Mouse (Mus musculus) mouse embryonic stem cell (cell line): ENCODE measurements around the gene Wdr91.

Experiments used
- in situ Hi-C, 2 experiments: fragments of 300-500 bp; cut with MboI; formaldehyde crosslinking; loops; 1 replicate in 1 of 2; 3 replicates in 1 of 2; pipeline ENCODE4 v1.14.3; 2019 to 2020; ENCODE audit warnings: low sequenced_read_pairs in 2 of 2, low pct_unique_long_range_greater_than_20kb in 1 of 2, mixed read lengths in 1 of 2; ENCODE audit not compliant: unreplicated experiment in 1 of 2

The Wdr91 gene

DNA sequence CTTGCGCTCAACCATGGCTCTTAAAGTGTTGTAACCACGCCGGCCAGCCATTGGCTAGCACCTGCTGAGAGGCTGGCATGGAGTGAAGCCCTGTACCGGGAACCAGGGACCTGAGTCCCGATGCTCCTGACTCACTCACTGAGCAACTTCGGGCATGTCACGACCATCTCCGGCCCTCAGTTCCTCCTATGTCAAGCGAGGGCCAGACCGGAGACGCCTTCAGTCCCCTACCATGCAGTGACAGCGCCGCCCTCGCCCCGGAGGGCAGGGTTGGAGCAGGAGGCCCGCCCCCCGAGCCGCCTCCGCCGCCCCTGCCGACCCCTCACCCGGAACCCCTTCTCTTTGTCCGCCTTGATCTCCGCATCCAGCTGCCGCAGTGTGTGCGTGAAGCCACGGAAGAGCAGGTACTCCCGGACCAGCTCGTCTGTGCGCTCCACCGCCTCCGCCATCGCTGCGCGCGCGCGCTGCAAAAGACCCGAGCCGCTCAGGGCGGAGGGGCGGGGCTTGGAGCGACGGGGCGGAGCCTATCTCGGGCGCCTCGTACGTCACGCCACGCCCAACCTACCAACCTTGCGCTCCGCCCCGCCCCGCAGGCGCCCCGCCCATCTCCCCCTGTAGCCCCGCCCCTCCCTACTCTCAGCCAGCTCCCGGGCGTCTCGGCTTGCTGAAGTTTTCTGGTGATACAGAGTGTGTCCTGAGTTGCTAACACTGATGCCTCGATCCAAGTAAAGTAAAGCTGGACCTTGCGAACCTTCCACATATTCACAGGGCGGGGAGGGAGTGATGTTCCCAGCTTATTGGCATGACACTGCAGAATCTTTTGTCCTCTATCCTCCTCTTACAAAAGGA is at the start of gene Wdr91:
Gene Wdr91 (minus strand): TSS at position 506 of the 849 bp plus-strand sequence.
- in situ Hi-C loops: loop anchor here in 1 of 2 experiments (25.0 kb wide), 1 partner anchor 398 kb away; no protein-coding TSS in a partner anchor

DNA sequence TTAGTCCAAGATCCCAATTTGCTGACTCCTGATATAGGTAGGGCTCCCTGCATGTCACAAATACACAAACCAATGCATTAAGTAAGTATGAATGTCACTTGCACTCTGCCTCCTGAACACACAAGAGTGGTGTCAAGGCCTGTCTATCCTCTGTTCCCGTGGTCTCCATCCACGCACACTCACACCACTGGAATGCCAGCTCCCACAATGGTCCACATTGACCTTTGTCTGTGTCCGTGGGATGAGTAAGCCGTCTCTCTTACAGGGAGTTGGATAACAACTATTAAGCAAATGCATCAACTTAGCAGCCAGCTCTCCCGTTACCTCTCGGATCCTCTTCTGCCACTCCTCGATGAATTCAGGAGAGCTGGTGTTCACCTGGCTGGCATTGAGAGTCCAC is 48.5 kb upstream of the Wdr91 start:
- in situ Hi-C loops: no loop called here

DNA sequence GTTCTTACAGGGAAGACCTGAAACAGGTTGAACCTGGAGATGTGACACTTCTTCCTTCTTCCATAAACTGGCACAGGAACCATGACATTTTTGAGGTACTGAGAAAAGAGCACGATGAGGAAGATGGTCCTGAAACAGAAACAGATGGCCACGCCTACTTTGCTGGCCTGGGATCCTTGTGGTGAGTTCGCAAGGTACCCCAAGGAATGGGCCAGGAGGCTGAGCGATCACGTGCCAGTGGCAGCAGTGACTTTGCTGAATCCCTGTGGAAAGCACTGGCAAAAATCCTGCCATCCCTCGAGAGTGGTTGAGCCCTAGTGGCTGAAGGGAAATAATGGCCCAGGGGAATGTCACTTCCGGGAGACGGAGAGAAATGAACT is 45.2 kb upstream of the Wdr91 start:
- in situ Hi-C loops: no loop called here

DNA sequence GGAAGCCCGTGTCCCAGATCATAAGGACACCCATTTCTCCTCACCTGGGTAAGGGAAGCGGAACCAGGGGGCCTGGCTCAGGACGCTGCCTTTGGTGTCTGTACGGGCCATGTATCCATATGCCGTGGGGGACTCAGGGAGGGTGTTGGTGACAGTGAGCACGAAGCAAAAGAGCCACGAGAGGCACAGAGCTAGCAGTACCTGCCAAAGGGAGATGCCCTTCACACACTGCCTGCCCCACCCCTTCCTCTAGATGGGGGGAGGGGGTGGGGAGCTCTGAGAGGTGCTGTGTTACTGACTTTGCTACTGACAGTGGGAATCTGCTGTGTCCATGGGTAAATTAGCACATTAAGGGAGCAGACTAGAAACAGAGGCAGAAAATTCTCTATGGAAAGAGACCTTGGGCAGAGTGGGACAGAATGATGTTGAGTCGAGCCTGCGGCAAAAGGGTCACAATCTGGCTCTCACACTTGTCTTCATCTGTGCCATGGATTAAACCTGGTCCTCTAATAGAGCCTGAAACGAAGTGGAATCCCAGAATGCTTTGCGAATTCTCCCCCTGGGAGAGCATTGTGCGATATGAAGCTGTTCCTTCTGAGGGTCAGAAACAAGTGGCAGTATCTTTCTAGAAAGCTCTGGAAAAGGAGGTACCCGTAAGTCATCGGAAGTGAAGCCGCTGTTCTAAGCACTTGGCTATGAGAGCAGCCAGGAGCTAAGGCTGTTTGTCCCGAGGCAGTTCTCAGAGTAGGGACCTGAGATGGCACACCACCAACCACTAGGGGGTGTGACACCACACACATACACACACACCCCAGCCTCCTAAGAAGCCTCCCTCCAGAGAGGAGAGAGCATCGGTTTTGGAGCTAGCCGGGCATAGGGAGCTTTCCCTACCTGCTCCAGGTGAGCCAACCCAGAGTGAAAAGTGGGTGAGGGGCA is 44.5 kb upstream of the Wdr91 start:
- in situ Hi-C loops: no loop called here

DNA sequence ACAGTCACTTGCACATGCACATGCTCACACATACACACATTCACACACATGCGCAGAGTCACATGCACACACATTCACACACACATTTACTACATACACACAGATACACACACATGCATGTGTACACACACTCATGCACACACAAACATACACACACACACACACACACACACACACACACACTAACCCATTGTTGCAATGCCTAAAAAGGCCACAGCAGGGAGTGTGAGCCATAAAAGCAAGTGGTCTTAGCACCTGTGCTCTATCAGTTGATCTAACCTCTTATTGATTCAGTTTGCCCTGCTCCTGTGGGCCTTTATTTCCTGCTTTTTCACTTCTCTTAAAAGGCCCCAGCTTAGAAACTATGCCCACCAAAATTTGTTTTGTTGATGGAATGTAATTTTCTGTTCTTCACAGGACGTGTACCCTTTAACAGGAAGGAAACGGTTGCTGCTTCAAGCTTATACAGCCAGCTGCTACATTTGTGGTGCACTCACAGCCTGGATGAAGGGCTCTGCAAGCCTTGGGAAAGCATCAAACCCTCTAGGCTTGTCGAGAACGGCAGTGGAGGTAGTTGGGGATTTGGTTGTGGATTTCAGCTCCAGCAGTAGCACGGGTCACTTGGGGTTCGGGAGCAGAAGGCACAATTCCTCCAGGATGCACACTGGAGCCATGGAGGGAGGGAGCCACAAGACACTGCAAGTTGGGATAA is 41.4 kb upstream of the Wdr91 start:
- in situ Hi-C loops: no loop called here

DNA sequence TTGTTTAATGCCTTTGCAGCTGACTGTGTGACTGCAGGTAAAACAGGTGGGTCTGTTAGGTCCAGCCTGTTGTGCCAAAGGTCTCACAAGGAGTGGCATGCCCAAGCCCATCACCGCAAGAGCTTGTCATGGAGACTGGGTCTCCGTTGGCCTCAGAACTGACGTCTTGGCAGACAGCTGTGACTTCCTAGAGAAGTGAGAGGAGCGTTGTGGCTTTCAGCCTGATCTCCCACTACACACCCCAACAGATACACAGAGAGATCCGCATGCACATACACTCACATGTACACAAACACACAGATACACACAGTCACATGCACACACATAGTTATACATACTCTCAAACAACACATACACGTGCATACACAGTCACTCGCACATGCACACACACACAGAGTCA is 40.8 kb upstream of the Wdr91 start:
- in situ Hi-C loops: no loop called here

DNA sequence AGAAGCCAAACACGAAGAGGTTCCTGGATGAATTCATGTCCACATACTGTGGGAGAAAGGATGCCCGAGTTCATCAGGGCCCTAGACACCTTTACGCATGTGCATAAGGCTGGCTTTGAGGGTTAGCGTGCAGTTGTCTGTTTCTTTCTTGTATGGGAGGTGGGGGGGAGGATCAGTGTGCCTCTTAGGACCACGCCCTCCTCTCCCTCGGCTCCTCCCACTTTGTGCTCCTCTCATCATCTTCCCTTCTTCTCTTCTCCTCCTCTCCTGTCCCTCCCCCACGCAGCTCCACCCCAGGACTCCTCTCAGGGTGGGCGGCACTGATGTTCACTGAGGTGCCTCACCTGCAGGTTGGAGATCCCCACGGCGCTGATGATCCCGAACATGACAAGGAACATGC is 37.8 kb upstream of the Wdr91 start:
- in situ Hi-C loops: no loop called here

DNA sequence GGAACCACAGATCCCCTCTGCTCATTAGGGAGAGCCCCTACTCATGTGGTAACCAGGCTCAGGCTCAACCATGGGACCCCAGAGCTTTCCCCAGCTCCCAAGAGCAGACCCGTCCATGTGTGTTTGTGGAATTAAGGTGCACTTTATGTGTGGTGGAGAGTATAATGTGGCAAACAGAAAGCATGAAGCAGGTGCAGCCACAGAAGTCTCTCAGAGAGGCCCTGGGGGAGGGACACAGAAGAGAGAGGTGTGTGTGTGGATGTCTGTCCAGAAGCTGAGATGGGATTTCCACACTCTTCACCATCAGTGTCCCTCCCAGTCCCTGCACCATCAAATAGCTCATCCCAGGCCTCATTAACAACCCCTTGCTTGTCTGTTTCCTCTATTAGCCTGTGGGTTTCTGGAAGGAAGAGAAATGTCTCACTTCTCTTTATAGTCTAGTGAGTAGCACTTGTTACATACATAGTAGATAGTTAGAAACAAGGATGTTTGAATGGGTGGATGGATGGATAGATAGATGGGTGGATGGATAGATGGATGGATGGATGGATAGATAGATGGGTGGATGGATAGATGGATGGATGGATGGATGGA is 35.9 kb upstream of the Wdr91 start:
- in situ Hi-C loops: no loop called here

DNA sequence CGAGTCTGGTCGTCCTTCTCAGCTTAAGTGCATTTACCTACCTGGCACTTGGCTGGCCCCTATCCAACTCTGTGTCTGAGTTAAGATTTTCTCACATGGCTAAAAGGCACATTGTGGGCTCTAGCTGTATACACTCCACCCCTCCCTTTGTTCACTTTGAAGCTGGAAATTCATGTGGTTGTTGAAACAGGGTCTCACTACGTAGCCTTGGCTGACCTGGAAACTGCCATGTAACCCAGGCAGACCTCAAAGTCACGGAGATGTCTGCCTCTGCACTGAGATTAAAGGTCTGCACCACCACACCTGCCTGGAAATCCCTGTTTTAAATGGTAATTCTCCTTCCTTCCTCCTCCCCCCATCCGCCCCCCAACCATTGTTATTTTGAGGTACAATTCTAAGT is 32.8 kb upstream of the Wdr91 start:
- in situ Hi-C loops: no loop called here

DNA sequence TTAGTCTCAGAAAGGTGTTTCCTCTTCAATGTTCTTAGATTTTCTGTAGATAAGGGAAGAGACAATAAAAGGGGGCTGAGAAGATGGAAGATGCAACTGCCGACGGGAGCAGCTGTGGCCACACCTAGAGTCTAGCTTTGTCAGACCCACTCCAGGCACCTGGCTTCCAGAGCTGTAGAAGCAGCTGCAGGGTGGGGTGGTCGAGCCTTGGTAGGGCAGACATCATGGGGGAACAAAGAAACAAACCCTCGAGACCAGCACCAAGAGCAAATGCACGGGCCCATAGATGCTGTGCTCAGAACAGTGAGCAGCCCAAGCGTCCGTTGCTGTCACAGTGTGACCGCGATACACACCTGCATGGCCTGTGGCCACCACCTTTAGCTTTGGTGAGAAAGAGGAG is 31.8 kb upstream of the Wdr91 start:
- in situ Hi-C loops: no loop called here

DNA sequence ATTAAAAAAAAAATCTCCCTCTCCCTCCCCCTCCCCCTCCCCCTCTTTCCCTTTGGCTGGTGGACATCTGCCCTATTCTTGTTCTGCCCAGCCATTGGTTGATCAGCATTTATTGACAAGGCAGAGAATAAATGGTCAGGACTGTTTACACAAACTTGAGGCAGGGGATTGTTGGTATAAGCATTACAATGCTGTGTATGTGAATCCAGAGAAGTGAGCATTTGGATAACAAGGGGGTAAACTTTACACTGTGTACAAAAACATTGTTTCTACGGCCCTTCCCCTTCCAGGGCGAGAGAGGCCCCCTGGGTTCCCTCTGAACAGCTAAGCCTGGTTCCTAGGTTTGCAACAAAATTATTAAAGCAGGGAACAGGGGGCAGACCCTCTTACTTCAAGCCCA is 30.8 kb upstream of the Wdr91 start:
- in situ Hi-C loops: no loop called here

DNA sequence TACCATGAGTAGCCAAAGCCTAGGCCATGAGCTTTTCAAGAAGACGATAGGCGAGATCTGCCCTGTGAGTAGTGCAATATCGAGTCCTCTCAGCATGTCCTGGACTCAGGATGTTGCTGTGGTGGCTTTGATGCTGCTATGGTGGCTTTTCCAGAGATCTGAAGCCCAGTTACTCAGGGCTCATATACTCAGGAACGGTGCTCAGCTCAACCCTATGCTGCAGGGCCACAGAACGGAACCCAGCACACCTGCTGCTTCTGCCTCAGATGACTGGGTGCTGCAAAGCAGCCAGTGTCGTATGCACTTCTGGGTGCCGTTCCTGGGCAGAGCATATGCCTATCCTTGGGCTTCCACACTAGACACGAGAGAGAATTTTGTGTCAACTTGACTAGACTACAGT is 28.8 kb upstream of the Wdr91 start:
- in situ Hi-C loops: loop anchor here in 1 of 2 experiments (5.0 kb wide), 1 partner anchor 58 kb away; no protein-coding TSS in a partner anchor

DNA sequence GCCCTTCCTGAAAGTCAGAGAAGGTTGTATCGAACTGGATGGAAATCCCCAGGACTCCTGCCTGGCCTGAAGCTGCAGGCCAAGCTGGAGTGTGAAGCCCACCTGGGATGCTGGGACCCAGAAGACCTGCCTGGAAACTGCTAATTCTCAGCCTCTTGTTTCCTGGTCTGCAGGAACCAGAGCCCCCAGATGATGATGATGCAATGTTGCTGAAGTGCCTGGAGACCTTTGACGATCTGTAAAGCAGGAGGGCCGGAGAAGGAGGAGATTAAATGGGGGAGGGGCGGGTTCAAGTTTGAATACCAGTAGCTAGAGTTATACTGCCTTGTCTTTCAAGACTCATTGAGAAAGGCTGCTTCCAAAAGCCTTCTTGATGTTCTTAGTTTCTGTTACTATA is 28.3 kb upstream of the Wdr91 start:
- in situ Hi-C loops: loop anchor here in 1 of 2 experiments (5.0 kb wide), 1 partner anchor 58 kb away; no protein-coding TSS in a partner anchor

DNA sequence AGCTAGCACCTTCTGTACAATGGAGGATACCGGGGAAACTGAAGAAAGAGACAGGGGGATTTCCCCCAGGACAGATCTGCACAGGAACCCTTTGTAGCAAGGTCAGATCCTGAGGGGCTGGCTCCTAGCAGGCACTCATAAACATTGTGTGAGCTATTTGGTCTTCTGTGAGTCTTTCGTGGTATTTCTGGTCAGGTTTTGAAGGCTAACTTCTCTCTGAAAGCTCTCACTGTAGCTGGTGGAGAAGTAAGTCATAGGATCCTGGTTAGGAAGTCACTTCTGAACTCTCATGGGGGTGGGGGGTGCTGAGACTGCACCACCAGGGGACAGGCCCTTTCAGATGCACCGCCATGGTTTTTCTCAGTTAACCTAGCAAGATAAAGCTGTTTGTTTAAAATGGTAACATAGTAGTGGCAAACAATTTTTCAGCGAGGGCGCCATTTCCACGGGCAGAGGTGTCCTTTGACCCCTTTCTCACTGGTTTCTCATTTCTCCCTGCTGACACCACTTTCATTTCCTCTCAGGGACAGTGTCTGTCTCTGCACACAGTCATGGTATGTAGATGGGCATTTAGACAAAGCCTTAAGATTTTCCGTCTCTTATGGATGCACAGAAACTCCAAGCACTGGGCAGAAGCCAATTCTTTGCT is 27.7 kb upstream of the Wdr91 start:
- in situ Hi-C loops: loop anchor here in 1 of 2 experiments (5.0 kb wide), 1 partner anchor 59 kb away; no protein-coding TSS in a partner anchor

DNA sequence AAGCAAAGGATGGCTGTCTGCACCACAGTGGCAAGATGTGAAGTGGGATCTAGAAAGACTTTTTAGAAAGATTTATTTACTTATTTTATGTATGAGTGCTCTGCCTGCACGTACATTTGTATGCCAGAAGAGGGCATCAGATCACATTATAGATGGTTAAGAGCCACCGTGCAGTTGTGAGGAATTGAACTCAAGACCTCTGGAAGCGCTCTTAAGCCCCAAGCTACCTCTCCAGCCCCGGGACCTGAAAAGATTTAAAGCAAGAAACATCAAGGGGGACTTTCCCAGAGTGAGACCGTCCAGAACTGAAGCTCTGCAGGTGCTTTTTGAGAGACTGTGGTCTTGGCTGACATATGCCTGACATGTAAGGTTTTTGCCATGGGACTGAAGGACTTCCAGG is 26.1 kb upstream of the Wdr91 start:
- in situ Hi-C loops: loop anchor here in 1 of 2 experiments (5.0 kb wide), 1 partner anchor 61 kb away; no protein-coding TSS in a partner anchor

DNA sequence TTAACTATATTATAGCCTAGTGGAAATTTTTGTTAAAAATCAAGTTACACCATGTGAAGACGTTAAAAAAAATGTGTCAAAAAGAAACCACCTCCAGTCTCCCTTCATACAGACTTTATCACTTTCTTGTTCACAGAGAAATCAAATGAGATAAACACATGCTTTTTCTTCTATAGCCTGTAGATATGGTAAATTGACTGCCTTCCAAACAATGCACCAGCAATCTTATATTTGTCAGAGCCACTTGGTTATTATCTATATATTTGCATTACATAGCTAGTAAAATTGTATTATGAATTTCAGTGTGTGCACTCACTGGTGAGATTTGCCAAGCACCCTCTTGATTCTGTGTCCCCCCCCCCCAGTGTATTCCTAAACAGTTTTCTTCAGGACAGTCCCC is 22.0 kb upstream of the Wdr91 start:
- in situ Hi-C loops: no loop called here

DNA sequence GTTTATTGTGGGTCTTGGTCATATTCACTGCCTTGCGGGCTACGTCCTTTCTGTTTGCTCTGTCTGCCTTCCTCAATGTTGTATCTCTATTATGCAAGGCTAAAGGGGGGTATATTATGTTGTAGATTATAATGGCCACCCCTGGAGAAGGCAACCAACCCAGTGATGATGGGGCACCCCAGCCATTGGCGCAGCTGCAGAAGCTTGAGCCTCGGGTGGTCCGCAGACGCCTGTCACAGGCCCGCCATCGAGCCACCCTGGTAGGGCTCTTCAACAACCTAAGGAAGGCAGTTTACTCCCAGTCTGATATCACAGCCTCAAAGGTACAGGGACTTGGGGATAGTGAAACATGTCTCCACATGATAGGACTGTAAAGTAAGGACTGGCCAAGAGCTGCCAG is 16.9 kb upstream of the Wdr91 start:
- in situ Hi-C loops: loop anchor here in 1 of 2 experiments (10.0 kb wide), 1 partner anchor 153 kb away; no protein-coding TSS in a partner anchor

DNA sequence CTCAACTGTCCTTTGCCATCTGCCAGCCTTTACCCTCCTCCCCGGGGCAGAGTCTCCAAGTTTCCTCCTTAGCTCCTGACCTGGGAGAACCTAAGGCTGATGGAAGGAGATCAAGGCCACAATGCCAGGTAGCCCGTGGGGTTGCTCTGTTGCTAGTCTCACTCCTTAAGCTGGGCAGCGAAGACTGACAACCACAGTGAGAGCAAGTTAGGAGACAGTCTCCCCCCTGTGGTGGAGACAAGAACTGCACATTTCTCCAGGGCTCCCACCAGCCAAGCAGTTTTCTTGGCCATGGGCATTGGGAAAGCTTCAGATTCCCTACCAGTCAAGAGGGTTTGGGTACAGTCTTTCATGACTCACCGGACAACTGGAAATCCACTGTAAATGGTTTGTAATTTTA is 16.5 kb upstream of the Wdr91 start:
- in situ Hi-C loops: loop anchor here in 1 of 2 experiments (10.0 kb wide), 1 partner anchor 152 kb away; no protein-coding TSS in a partner anchor
